Mouse (Mus musculus) kidney, embryonic 16.5 days (tissue): Measurements from ENCODE around the gene Asb1. TPM values are rescaled to one million over a fixed set of nuclear protein-coding genes. Genes with fewer than 3 reads are reported as not detected.

Experiments used
- ATAC-seq: fragments of 200-750 bp; cut with Nextera tagmentation; 2 replicates; pipeline ENCODE4 v1.8.0; 2017; ENCODE audit warnings: moderate TSS enrichment; ENCODE audit not compliant: low FRiP score, low TSS enrichment
- H3K27ac ChIP-seq: fragments of 300-500 bp; sonication (generic); 2 replicates; pipeline ENCODE4 v1.5.1; 2014; ENCODE audit warnings: low read length
- H3K27me3 ChIP-seq: fragments of 300-500 bp; sonication (generic); 2 replicates; pipeline ENCODE4 v1.6.1; 2014; ENCODE audit warnings: low read length, control low read depth, mixed read lengths; ENCODE audit not compliant: insufficient read depth
- H3K36me3 ChIP-seq: fragments of 300-500 bp; sonication (generic); 2 replicates; pipeline ENCODE4 v1.6.1; 2014; ENCODE audit warnings: low read length, control low read depth, mixed read lengths; ENCODE audit not compliant: insufficient read depth
- H3K4me1 ChIP-seq: fragments of 300-500 bp; sonication (generic); 2 replicates; pipeline ENCODE4 v1.6.1; 2014; ENCODE audit warnings: low read length, control low read depth, mixed read lengths; ENCODE audit not compliant: insufficient read depth
- H3K4me2 ChIP-seq: fragments of 300-500 bp; sonication (generic); replicated peaks from 2 replicates; pipeline ENCODE4 v1.6.1; 2014; ENCODE audit warnings: low read depth, low read length
- H3K4me3 ChIP-seq: fragments of 300-500 bp; sonication (generic); 2 replicates; pipeline ENCODE4 v1.5.1; 2014; ENCODE audit warnings: mild to moderate bottlenecking, low read length
- H3K9ac ChIP-seq: fragments of 300-500 bp; sonication (generic); replicated peaks from 2 replicates; pipeline ENCODE4 v1.6.1; 2014; ENCODE audit warnings: low read length
- H3K9me3 ChIP-seq: fragments of 300-500 bp; sonication (generic); 2 replicates; pipeline ENCODE4 v1.6.1; 2016; ENCODE audit warnings: low read length, control low read depth
- WGBS: fragments of 180-500 bp; shearing (Covaris S2); extraction: QIAGEN DNeasy Blood & Tissue Kit; methylation state at CpG from one replicate; pipeline ENCODE4 v1.1.7; 2014; 5-methylcytosine and 5-hydroxymethylcytosine counted together
- polyA plus RNA-seq: library from polyadenylated mRNA; unstranded; fragments of >200 nt; fragmentation: Nextera tagmentation; extraction: Ambion mirVana; gene quantifications from 2 replicates; pipeline ENCODE4 v1.2.1, GENCODE M21; 2015

The Asb1 gene
- polyA plus RNA-seq, 1 experiment from 2014 or later, result 5.0 TPM

- Histone ChIP-seq H3K36me3 (no peaks in the 10 kb centered on the region), H3K27me3 (no peaks in the 10 kb centered on the region), H3K27ac (no peak overlapping the region), H3K4me1 (peaks cover 8% of the 10 kb centered on the region; the same call in 1 of the 2 replicates), H3K9ac (no peak overlapping the region), H3K9me3 (peaks cover 5% of the 10 kb centered on the region; the same call in 1 of the 2 replicates), H3K4me3 (no peak overlapping the region), H3K4me2 (no peak overlapping the region)
- no peak for ATAC-seq
- WGBS, result 84% methylated on average over 5 of the region's 5 CpGs
Observed at GRCm38 (mm10) chr1:91597611-91598010, 57.3 kb downstream of the Asb1 start.

GRCm38 (mm10) chr1:91600671-91601361 lies 60.5 kb downstream of the Asb1 start:
- WGBS, result 18% methylated on average over 9 of the region's 9 CpGs
- no peak overlapping the region for H3K4me3 ChIP-seq
- ATAC-seq, result peak; percentile 80
- peaks cover 10% of the 10 kb centered on the region; the same call in 1 of the 2 replicates for H3K4me1 ChIP-seq
- H3K36me3 ChIP-seq, result no peaks in the 10 kb centered on the region
- H3K27me3 ChIP-seq, result no peaks in the 10 kb centered on the region
- no peak overlapping the region for H3K27ac ChIP-seq
- no peak overlapping the region for H3K9ac ChIP-seq
- H3K9me3 ChIP-seq, result no peaks in the 10 kb centered on the region
- H3K4me2 ChIP-seq, result no peak overlapping the region

- Histone ChIP-seq H3K4me2 (no peak overlapping the region), H3K36me3 (no peaks in the 10 kb centered on the region), H3K4me3 (no peak overlapping the region), H3K9me3 (no peaks in the 10 kb centered on the region), H3K9ac (no peak overlapping the region), H3K27me3 (no peaks in the 10 kb centered on the region), H3K27ac (no peak overlapping the region), H3K4me1 (peaks cover 11% of the 10 kb centered on the region; the same call in 1 of the 2 replicates)
- 80% methylated on average over 2 of the region's 2 CpGs for WGBS
- peak; percentile 11; the same call in 1 of the 2 replicates for ATAC-seq
Observed at GRCm38 (mm10) chr1:91601362-91602096, 61.2 kb downstream of the Asb1 start.

GRCm38 (mm10) chr1:91605632-91606031 lies 65.3 kb downstream of the Asb1 start:
- no peaks in the 10 kb centered on the region for H3K9me3 ChIP-seq
- 60% methylated on average over 14 of the region's 14 CpGs for WGBS
- ATAC-seq, result no peak
- 0 out of 2 replicates have a peak, but pooled peaks cover 4% of the 10 kb centered on the region for H3K27me3 ChIP-seq
- no peak overlapping the region for H3K4me3 ChIP-seq
- H3K4me2 ChIP-seq, result no peak overlapping the region
- H3K9ac ChIP-seq, result no peak overlapping the region
- no peak overlapping the region for H3K27ac ChIP-seq
- no peaks in the 10 kb centered on the region for H3K36me3 ChIP-seq
- H3K4me1 ChIP-seq, result peaks cover 8% of the 10 kb centered on the region; the same call in 1 of the 2 replicates

- 90% methylated on average over 7 of the region's 7 CpGs for WGBS
- no peak for ATAC-seq
Observed at GRCm38 (mm10) chr1:91606701-91607100, 66.4 kb downstream of the Asb1 start.

GRCm38 (mm10) chr1:91607141-91607540 lies 66.8 kb downstream of the Asb1 start:
- Histone ChIP-seq H3K9ac (no peak overlapping the region), H3K9me3 (no peaks in the 10 kb centered on the region), H3K4me2 (no peak overlapping the region), H3K36me3 (no peaks in the 10 kb centered on the region), H3K4me1 (peaks cover 14% of the 10 kb centered on the region), H3K27ac (no peak overlapping the region), H3K27me3 (0 out of 2 replicates have a peak, but pooled peaks cover 4% of the 10 kb centered on the region), H3K4me3 (no peak overlapping the region)
- no peak for ATAC-seq
- WGBS, result 78% methylated on average over 6 of the region's 6 CpGs

More at GRCm38 (mm10) chr1:91606701-91607100, 66.4 kb downstream of the Asb1 start:
- H3K9me3 ChIP-seq, result no peaks in the 10 kb centered on the region
- H3K4me3 ChIP-seq, result no peak overlapping the region
- peaks cover 10% of the 10 kb centered on the region for H3K4me1 ChIP-seq
- H3K36me3 ChIP-seq, result no peaks in the 10 kb centered on the region
- no peak overlapping the region for H3K9ac ChIP-seq
- no peak overlapping the region for H3K4me2 ChIP-seq
- 0 out of 2 replicates have a peak, but pooled peaks cover 4% of the 10 kb centered on the region for H3K27me3 ChIP-seq
- H3K27ac ChIP-seq, result no peak overlapping the region

Other genes with a start within 250 kb of the Asb1 start
- 29.7 and 33.2 TPM in 2 replicates for gene Scly, start 242.2 kb upstream of the Asb1 start, polyA plus RNA-seq
- 0.03 and 0.04 TPM in 2 replicates for gene Espnl, start 218.5 kb upstream of the Asb1 start, polyA plus RNA-seq
- 0.29 and 0.39 TPM in 2 replicates for gene Klhl30, start 189.5 kb upstream of the Asb1 start, polyA plus RNA-seq
- 2.0 and 2.2 TPM in 2 replicates for gene Erfe, start 174.1 kb upstream of the Asb1 start, polyA plus RNA-seq
- 140 and 143 TPM in 2 replicates for gene Ilkap, start 141.7 kb upstream of the Asb1 start, polyA plus RNA-seq
- 69.0 and 72.2 TPM in 2 replicates for gene Hes6, start 126.5 kb upstream of the Asb1 start, polyA plus RNA-seq
- 4.2 and 4.6 TPM in 2 replicates for gene Per2, start 81.2 kb upstream of the Asb1 start, polyA plus RNA-seq
- gene Traf3ip1, start 45.9 kb upstream of the Asb1 start, polyA plus RNA-seq, result 10.7 and 11.3 TPM in 2 replicates